Mouse (Mus musculus): Measurements from ENCODE around the gene Gm10188.

DNA sequence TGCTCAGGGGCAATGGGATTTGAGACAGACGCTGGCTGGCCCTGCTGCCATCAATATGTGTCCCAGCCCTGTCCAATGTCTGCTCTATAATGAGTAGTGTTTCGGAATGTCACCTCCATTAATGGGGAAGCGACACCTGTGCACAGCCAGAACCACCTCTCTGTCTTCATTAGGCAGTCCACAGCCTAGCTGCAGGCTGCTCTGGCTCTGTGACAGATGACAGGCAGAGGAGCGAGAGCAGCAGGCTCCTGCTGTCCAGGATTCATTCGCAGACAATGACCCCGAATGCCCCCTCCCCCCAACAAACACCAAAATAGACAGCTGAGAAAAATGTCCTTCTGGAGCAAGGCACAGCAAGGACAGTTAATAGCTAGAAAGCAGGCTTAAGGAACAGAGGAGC, 16.5 kb downstream of the Gm10188 start:
- TF ChIP-seq CTCF (IDR thresholded peaks at IDR 0.05) (no peak), EP300 (IDR thresholded peaks at IDR 0.05) (no peak)
